Mouse (Mus musculus): ENCODE results near the gene D6Wsu163e.

GRCm38 (mm10) chr6:126914928-126915327, 24.8 kb upstream of the D6Wsu163e start:
- no peak for TF ChIP-seq CTCF (IDR thresholded peaks at IDR 0.05; ENCODE audit: borderline replicate concordance, insufficient read depth, low read length)
- no peak for TF ChIP-seq POLR2A (IDR thresholded peaks at IDR 0.05; ENCODE audit: low read depth, low read length)

Measured in embryonic fibroblast, embryonic 13.5 days (primary cell).